ENCODE assay signal across 8 mouse cellular contexts in genomic region chr2:92390206-92390930, GRCm38 (mm10). TPM values are rescaled to one million over a fixed set of nuclear protein-coding genes. Genes with fewer than 3 reads are reported as not detected.
DNase-seq lines count a peak whose midpoint lies in the region; ATAC-seq and TF ChIP-seq lines count a peak whose summit lies in the region.

No protein-coding gene starts in this region.

- ATAC-seq in cerebellum, adult (ENCODE audit: insufficient number of reproducible peaks, low FRiP score, low TSS enrichment) = no peak
- no peak for ATAC-seq in neural tube, embryonic 11.5 days (ENCODE audit: insufficient read depth, low FRiP score, low TSS enrichment)
- no peak for ATAC-seq in lung, postnatal 0 days

- no peak overlapping the region for H3K9ac ChIP-seq in neural tube, embryonic 11.5 days (ENCODE audit: low read length)
- H3K9ac ChIP-seq in lung, postnatal 0 days (replicated peaks; ENCODE audit: low read depth) = no peak overlapping the region

- TF ChIP-seq POLR2A in olfactory bulb, adult 2 months (IDR thresholded peaks at IDR 0.05; ENCODE audit: insufficient read depth, low read depth, low read length) = no peak

- H3K27me3 ChIP-seq in neural tube, embryonic 11.5 days (ENCODE audit: control insufficient read depth, insufficient read depth, low read length) = no peaks in the 10 kb centered on the region
- H3K27me3 ChIP-seq in lung, postnatal 0 days (replicated peaks; ENCODE audit: insufficient read depth, low read length) = no peaks in the 10 kb centered on the region

- DNase-seq in cerebellum, adult 18-20 months = peak; percentile 66 to 69
- DNase-seq in neural tube, embryonic 11.5 days (ENCODE audit: low spot score) = no peak
- no peak for DNase-seq in neural tube, embryonic 10.5 days (ENCODE audit: extremely low spot score, low spot score)
- DNase-seq in lung, postnatal 0 days (ENCODE audit: low spot score) = peak; percentile 70
- no peak for DNase-seq in urinary bladder, adult 18-20 months (ENCODE audit: low spot score in 2 of 2)
- no peak for DNase-seq in urinary bladder, postnatal 14 days (ENCODE audit: low spot score)

- TF ChIP-seq EP300 in lung, postnatal 0 days (IDR thresholded peaks at IDR 0.05) = no peak

- 85% methylated on average over 6 of the region's 6 CpGs for WGBS in neural tube, embryonic 11.5 days
- 60% methylated on average over 6 of the region's 6 CpGs for WGBS in lung, postnatal 0 days
- WGBS in olfactory bulb, adult 2 months = 59% methylated on average over 6 of the region's 6 CpGs

- no peak overlapping the region for H3K4me3 ChIP-seq in neural tube, embryonic 11.5 days (ENCODE audit: low read depth, low read length)
- H3K4me3 ChIP-seq in lung, postnatal 0 days (ENCODE audit: low read depth, low read length) = no peak overlapping the region
- no peak overlapping the region for H3K4me3 ChIP-seq in olfactory bulb, adult 2 months (ENCODE audit: insufficient read depth, low read depth, low read length)

- no peak for TF ChIP-seq CTCF in lung, postnatal 0 days (IDR thresholded peaks at IDR 0.05)
- no peak for TF ChIP-seq CTCF in olfactory bulb, adult 2 months (IDR thresholded peaks at IDR 0.05; ENCODE audit: insufficient read depth, low read depth, low read length)

- H3K4me1 ChIP-seq in neural tube, embryonic 11.5 days (ENCODE audit: control insufficient read depth, insufficient read depth, low read length) = peaks cover 48% of the 10 kb centered on the region
- 0 out of 2 replicates have a peak, but pooled peaks cover 6% of the 10 kb centered on the region for H3K4me1 ChIP-seq in lung, postnatal 0 days (ENCODE audit: insufficient read depth, low read depth, low read length)
- H3K4me1 ChIP-seq in olfactory bulb, adult 2 months (ENCODE audit: control insufficient read depth, insufficient read depth, low read length) = peaks cover 58% of the 10 kb centered on the region

- no peak overlapping the region for H3K27ac ChIP-seq in neural tube, embryonic 11.5 days (ENCODE audit: low read depth, low read length)
- H3K27ac ChIP-seq in lung, postnatal 0 days (ENCODE audit: low read length) = no peak overlapping the region
- H3K27ac ChIP-seq in olfactory bulb, adult 2 months (ENCODE audit: insufficient read depth, low read depth, low read length) = peak overlapping the region; percentile 95

- H3K4me2 ChIP-seq in neural tube, embryonic 11.5 days (ENCODE audit: low read depth) = peak overlapping the region; percentile 89
- no peak overlapping the region for H3K4me2 ChIP-seq in lung, postnatal 0 days (replicated peaks; ENCODE audit: low read depth, low read length)

- H3K9me3 ChIP-seq in neural tube, embryonic 11.5 days (ENCODE audit: control insufficient read depth, low read length) = no peaks in the 10 kb centered on the region
- H3K9me3 ChIP-seq in lung, postnatal 0 days (ENCODE audit: low read length) = no peaks in the 10 kb centered on the region

- peaks cover 12% of the 10 kb centered on the region for H3K36me3 ChIP-seq in neural tube, embryonic 11.5 days (ENCODE audit: control insufficient read depth, insufficient read depth, low read length)
- H3K36me3 ChIP-seq in lung, postnatal 0 days (ENCODE audit: insufficient read depth, low read length) = no peaks in the 10 kb centered on the region

RNA-seq across cellular contexts. Expression of gene 1700029I15Rik, which starts 8.0 kb away (rescaled TPM):
- polyA plus RNA-seq in neural tube, embryonic 11.5 days (2014; fragmentation: Nextera tagmentation; extraction: Ambion mirVana) = 1.0 and 3.1 TPM in 2 replicates
- 2.3 TPM in 2 replicates for polyA plus RNA-seq in lung, postnatal 0 days (2015; fragmentation: Nextera tagmentation; extraction: Ambion mirVana)
- not detected in 2 replicates for polyA plus RNA-seq in olfactory bulb, adult 2 months (2012; ENCODE audit: insufficient read depth, insufficient read length, low replicate concordance, missing spikeins)

RNA-seq across cellular contexts. Expression of gene Mapk8ip1, which starts 10.7 kb away (rescaled TPM):
- 39.1 and 44.2 TPM in 2 replicates for polyA plus RNA-seq in neural tube, embryonic 11.5 days (2014; fragmentation: Nextera tagmentation; extraction: Ambion mirVana)
- polyA plus RNA-seq in lung, postnatal 0 days (2015; fragmentation: Nextera tagmentation; extraction: Ambion mirVana) = 7.8 and 9.7 TPM in 2 replicates
- not detected in 2 replicates for polyA plus RNA-seq in olfactory bulb, adult 2 months (2012; ENCODE audit: insufficient read depth, insufficient read length, low replicate concordance, missing spikeins)

RNA-seq across cellular contexts. Expression of gene Large2, which starts 15.7 kb away (rescaled TPM):
- polyA plus RNA-seq in neural tube, embryonic 11.5 days (2014; fragmentation: Nextera tagmentation; extraction: Ambion mirVana) = 3.0 and 4.9 TPM in 2 replicates
- polyA plus RNA-seq in lung, postnatal 0 days (2015; fragmentation: Nextera tagmentation; extraction: Ambion mirVana) = 17.1 and 18.7 TPM in 2 replicates
- polyA plus RNA-seq in olfactory bulb, adult 2 months (2012; ENCODE audit: insufficient read depth, insufficient read length, low replicate concordance, missing spikeins) = not detected in 2 replicates

RNA-seq across cellular contexts. Expression of gene Pex16, which starts 15.9 kb away (rescaled TPM):
- 21.5 and 22.4 TPM in 2 replicates for polyA plus RNA-seq in neural tube, embryonic 11.5 days (2014; fragmentation: Nextera tagmentation; extraction: Ambion mirVana)
- 28.3 and 30.8 TPM in 2 replicates for polyA plus RNA-seq in lung, postnatal 0 days (2015; fragmentation: Nextera tagmentation; extraction: Ambion mirVana)
- not detected in 2 replicates for polyA plus RNA-seq in olfactory bulb, adult 2 months (2012; ENCODE audit: insufficient read depth, insufficient read length, low replicate concordance, missing spikeins)

RNA-seq across cellular contexts. Expression of gene Cry2, which starts 43.5 kb away (rescaled TPM):
- 21.4 and 22.3 TPM in 2 replicates for polyA plus RNA-seq in neural tube, embryonic 11.5 days (2014; fragmentation: Nextera tagmentation; extraction: Ambion mirVana)
- polyA plus RNA-seq in lung, postnatal 0 days (2015; fragmentation: Nextera tagmentation; extraction: Ambion mirVana) = 36.3 and 36.6 TPM in 2 replicates
- not detected in 2 replicates for polyA plus RNA-seq in olfactory bulb, adult 2 months (2012; ENCODE audit: insufficient read depth, insufficient read length, low replicate concordance, missing spikeins)

Comparison
In these comparisons a context has a peak if more than half of its experiments do, and no peak if none do; other contexts are left out.
1. DNase-seq: peak in cerebellum, adult 18-20 months (2 of 2) and lung, postnatal 0 days (single experiment); none in neural tube, embryonic 11.5 days (single experiment), neural tube, embryonic 10.5 days (single experiment), urinary bladder, adult 18-20 months (0 of 2) and urinary bladder, postnatal 14 days (single experiment).